Mouse (Mus musculus) adrenal gland, adult (tissue): ENCODE measurements at regions not wholly inside any gene's neighbourhood (a gene's known extent, or its start where the extent isn't known, plus 50 kb on each side); places are given as distances from the start of the nearest gene placed in this dataset.
"Not testable (repeated sequence)": the region's sequence is repeated elsewhere in the genome, so short reads cannot be mapped to it uniquely, and the experiment has no call there.

Experiments
- DNase-seq, 2 experiments: peaks; one replicate each; pipeline ENCODE4 v3.0.0; 2022 to 2023; ENCODE audit warnings: low spot score in 1 of 2; ENCODE audit not compliant: inconsistent age in 2 of 2

- no peak for DNase-seq
Observed at GRCm38 (mm10) chr11:92228855-92229254, 651.5 kb upstream of the Kif2b start.

GRCm38 (mm10) chr11:92208980-92209548, 631.7 kb upstream of the Kif2b start:
- no peak for DNase-seq

- DNase-seq: not testable (repeated sequence)
Observed at GRCm38 (mm10) chr11:92178393-92178792, 601.0 kb upstream of the Kif2b start.

- no peak for DNase-seq
Observed at GRCm38 (mm10) chr11:92153124-92153523, 575.8 kb upstream of the Kif2b start.

- no peak for DNase-seq
Observed at GRCm38 (mm10) chr11:92135677-92136076, 558.3 kb upstream of the Kif2b start.

- no peak for DNase-seq
Observed at GRCm38 (mm10) chr11:92134891-92135590, 557.7 kb upstream of the Kif2b start.

- DNase-seq: no peak
Observed at GRCm38 (mm10) chr11:92084766-92085165, 507.4 kb upstream of the Kif2b start.

- peak in 1 of 2 experiments; percentile 55 for DNase-seq
Observed at GRCm38 (mm10) chr11:92041695-92042094, 464.3 kb upstream of the Kif2b start.

- DNase-seq: no peak
Observed at GRCm38 (mm10) chr11:92040161-92040560, 462.8 kb upstream of the Kif2b start.

GRCm38 (mm10) chr11:92018419-92018818, 441.1 kb upstream of the Kif2b start:
- DNase-seq: no peak

GRCm38 (mm10) chr11:92011284-92011683, 433.9 kb upstream of the Kif2b start:
- no peak for DNase-seq

GRCm38 (mm10) chr11:91995524-91995923, 418.2 kb upstream of the Kif2b start:
- DNase-seq: no peak

GRCm38 (mm10) chr11:91969531-91969930, 392.2 kb upstream of the Kif2b start:
- no peak for DNase-seq

- no peak for DNase-seq
Observed at GRCm38 (mm10) chr11:91944336-91944735, 367.0 kb upstream of the Kif2b start.
